Mouse (Mus musculus): Measurements from ENCODE around the gene Dgcr8.
A peak's percentile ranks its signal among the peaks of the same experiment; 100 is the strongest.

The Dgcr8 gene

DNA sequence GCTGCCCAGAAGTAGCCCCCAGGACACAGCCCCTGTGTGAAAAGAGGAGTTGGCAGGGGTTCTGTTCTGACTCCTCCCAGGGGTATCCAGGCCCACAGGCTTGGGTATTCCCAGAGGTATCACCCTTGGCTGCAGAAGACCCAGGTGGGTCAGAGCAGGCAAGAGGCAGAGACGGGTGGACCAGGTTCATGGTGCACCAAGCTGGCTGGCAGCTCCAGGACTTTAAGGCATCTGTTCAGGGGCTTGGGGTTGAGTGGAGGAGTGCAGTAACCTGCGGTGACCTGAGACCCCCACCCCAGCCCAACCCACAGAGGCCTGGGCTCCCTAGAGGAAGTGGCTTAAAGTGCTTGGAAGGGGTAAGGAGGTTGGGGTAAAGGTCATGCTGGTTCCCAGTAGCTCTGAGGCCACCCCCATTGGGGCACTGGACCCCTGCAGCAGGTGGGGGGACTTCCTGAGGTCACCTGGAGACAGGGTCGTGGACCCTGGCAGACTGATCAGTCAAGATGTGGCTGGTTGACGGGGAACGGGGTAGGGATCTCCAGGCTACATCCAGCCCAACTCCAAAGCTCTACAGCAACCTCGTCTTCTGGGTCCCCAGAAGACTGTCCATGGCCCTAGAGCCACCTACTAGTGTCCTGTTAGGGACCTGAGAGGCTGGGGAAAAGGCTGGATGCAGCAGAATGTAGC, 68.0 kb downstream of the Dgcr8 start:
- DNase-seq (ENCODE audit: low read depth, low spot score): no peak

DNA sequence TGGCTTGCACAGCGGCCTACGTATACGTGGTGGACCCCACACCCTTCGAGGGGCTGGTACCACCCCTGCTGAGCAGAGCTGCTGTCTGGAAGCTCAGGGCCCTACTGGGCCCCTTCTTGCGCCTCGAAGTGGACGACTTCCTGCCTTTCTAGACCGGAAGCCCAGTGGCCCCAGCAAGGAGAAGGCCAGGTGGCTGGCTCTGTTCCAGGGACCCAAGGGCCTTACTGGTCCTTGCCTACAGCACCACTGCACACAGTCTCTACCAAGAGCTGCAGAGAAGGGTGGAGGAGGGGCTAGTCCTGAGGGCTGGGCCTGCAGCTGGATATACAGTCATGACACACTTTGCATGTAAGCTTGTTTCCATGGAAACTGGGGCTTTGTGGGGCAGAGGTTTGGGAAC, 69.0 kb downstream of the Dgcr8 start:
- peak; percentile 36 for DNase-seq (ENCODE audit: low read depth, low spot score)

DNA sequence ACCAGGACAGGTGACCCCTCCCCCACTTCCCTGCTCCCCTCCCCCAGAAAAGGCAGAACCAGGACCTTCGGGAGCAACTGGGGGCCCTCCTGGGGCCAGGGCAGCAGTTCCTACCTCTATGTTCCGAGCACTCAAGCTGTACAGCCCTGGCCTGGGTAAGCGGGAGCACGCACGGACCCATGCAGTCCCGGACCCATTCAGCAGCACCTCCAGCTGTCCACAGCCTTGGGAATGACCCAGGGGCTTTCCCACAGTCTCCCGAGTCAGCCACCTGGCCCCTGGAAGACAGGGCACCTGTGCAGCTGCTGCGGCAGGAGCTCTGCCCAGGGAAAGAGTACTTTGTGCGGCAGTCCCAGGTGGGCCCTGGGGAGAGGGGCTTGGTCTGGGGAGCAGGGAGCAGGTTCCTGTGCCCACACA, 70.5 kb downstream of the Dgcr8 start:
- no peak for DNase-seq (ENCODE audit: low read depth, low spot score)

DNA sequence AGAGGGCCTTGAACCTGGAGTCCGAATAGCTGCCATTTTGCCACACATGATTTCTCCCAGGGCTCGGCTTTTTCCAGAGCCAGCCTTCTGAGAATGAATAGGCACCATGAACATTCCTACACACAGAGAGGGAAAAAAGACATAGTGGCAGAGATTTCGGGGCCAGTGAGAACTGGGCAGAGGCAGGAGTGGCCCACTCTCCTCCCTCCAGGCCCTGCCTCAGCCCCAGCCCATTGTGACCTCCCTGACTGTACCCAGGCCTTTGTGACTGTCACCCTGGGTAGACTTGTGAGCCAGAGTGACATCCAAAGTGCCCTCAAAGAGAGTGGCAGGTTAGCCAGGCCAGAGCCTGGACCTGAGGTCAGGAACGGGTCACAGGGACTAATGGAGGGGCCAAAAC, 71.5 kb downstream of the Dgcr8 start, which contains the start of gene Ccdc188:
Ccdc188 (plus strand) TSS at position 301 of the 400 bp plus-strand sequence.
- no peak for DNase-seq (ENCODE audit: low read depth, low spot score)

DNA sequence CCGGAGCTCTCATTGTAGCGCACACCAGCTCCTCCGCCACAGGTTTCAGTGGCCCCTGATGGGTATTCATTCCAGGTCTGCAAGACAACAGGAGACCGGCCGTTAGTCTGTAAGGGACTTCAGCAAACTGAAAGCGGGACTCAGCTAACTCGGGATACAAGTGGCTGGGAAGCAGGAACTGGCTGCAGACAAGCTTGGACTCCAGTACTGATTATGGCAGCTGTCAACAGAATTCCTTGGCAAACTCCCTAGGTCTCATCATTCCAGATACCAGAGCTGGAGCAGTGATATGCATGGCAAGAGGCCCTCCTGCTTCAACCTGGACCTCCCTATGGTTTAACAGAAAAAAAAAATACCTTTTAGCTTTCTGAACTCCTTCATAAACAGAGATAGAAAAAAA, 74.2 kb downstream of the Dgcr8 start:
- no peak for DNase-seq (ENCODE audit: low read depth, low spot score)

DNA sequence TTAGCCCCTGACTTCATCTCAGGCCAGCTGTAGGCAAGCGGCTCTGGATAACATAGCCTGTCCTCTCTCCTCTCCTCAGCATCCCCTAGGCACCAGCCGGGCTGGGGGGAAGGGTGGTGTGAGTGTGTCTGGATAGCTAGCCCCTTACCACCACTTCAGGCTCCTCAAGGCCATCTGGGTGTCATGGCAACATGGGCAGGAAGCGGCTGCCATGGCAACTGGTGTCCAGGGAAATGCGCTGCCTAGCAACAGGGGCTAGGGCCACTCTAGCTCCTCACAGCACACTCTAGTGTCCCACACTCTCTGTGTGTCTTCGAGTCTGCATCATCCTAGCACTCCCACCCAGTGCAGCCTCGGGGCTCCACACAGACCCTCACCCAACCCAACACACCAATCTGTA, 75.4 kb downstream of the Dgcr8 start:
- DNase-seq (ENCODE audit: low read depth, low spot score): peak; percentile 75

DNA sequence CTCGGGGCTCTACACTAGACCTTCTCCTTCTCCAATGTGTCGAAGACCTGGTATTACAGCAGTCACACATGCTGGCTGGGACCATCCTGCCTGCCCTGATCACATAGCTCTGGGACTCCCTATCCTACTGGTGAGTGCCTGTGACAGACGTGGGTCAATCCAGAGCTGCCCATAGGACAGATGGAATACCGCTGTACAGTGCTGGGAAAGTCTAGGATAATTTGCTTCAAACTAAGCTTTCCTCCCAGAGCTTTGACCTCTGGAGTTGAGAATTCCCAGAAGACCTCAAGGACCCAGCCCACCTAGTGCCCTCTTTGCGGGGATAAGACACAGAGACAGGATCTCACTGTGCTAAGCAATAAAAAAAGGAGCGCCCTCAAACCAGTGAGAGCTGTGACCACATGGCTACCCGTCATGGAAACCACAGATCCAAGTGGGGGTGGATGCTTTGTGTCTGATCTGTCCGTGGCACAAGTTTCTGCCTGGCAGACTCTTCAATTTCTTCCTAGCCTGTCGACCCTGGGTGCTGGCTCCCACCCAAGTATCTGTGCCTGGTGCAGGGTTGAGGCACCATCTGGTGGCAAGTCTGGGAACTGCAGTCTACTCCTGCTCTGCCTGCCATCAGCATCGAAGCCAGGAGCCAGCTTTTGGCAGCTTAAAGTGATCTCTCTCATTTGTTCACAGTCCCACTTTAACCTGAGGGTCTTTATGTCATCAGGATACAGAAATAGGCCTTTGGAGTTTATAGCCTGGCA, 77.5 kb downstream of the Dgcr8 start:
- DNase-seq (ENCODE audit: low read depth, low spot score): peak; percentile 87

DNA sequence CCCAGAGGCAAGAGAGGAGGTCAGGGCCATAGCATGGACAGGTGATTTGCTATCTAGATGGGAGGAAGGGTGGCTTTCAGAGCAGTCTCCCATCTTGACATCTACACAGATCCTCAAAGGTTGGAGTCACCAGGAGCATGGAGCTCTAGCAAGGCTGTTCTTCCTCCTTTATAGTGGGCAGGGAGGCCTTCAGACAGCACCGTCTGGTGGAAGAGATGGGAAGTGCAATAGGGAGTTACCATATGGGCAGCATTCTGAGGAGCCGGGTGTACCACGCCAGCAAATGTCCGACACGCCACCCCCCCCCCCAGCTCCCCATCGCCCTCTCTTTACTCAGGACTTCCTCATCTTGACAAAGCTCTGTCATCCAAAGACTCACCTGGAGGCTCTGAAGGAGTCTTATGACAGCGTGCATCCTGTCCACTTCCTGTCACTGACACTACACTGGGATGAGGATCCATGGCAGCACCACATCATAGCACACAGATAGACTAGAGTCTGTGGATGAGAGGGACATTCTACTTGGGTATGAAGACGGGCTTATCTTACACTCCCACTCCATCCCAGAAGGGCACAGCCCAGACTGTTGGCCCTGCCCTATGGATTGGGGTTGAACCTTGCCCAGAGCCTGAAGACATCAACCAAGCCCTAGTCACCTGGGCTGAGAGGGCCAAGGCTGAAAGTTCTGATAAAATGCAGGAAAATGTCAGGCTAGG, 78.2 kb downstream of the Dgcr8 start:
- peak; percentile 69 for DNase-seq (ENCODE audit: low read depth, low spot score)

Data from forelimb bud, embryonic 11.5 days (tissue).